Mouse (Mus musculus) kidney, adult 2 months (tissue): ENCODE measurements around the gene Acsf2. TPM values are rescaled to one million over a fixed set of nuclear protein-coding genes. Genes with fewer than 3 reads are reported as not detected.

Experiments
- DNase-seq: peaks from one replicate; pipeline ENCODE4 v3.0.0; 2021
- H3K27ac ChIP-seq: fragments of 200-500 bp; 2 replicates; pipeline ENCODE4 v1.5.1; 2012; ENCODE audit warnings: low read depth, low read length, control low read depth, inconsistent platforms; ENCODE audit not compliant: insufficient read depth
- H3K27me3 ChIP-seq: fragments of 200-500 bp; replicated peaks from 2 replicates; pipeline ENCODE4 v1.6.1; 2012; ENCODE audit warnings: mild to moderate bottlenecking, moderate library complexity, low read length, inconsistent platforms; ENCODE audit not compliant: control insufficient read depth, insufficient read depth
- H3K36me3 ChIP-seq: fragments of 200-500 bp; 2 replicates; pipeline ENCODE4 v1.6.1; 2012; ENCODE audit warnings: mild to moderate bottlenecking, moderate library complexity, low read length, inconsistent platforms; ENCODE audit not compliant: control insufficient read depth, insufficient read depth
- H3K4me1 ChIP-seq: fragments of 200-500 bp; 2 replicates; pipeline ENCODE4 v1.6.1; 2011; ENCODE audit warnings: low read length; ENCODE audit not compliant: control insufficient read depth, insufficient read depth
- H3K4me3 ChIP-seq: fragments of 200-500 bp; 2 replicates; pipeline ENCODE4 v1.5.1; 2011; ENCODE audit warnings: mild to moderate bottlenecking, low read depth, low read length, control low read depth; ENCODE audit not compliant: insufficient read depth
- CTCF ChIP-seq: fragments of 200-500 bp; conservative IDR thresholded peaks from 2 replicates; pipeline ENCODE4 v1.5.1; 2011; ENCODE audit warnings: low read depth, mild to moderate bottlenecking, control low read depth, low read length, moderate library complexity, mixed read lengths; ENCODE audit not compliant: insufficient read depth, insufficient read length
- POLR2A ChIP-seq: fragments of 200-500 bp; IDR thresholded peaks from one replicate; pipeline ENCODE4 v1.6.1; 2011; ENCODE audit warnings: low read depth, low read length, control low read depth
- WGBS: fragments of 180-500 bp; shearing (Covaris S2); methylation state at CpG from one replicate; pipeline ENCODE4 v1.1.7; 2018; 5-methylcytosine and 5-hydroxymethylcytosine counted together
- polyA plus RNA-seq: library from polyadenylated mRNA; depleted of rRNA; stranded (reverse); fragments of >200 nt; gene quantifications from 2 replicates; pipeline ENCODE4 v1.2.3, GENCODE M21; 2012

The Acsf2 gene
- polyA plus RNA-seq, 1 experiment = 36.2 TPM

DNA sequence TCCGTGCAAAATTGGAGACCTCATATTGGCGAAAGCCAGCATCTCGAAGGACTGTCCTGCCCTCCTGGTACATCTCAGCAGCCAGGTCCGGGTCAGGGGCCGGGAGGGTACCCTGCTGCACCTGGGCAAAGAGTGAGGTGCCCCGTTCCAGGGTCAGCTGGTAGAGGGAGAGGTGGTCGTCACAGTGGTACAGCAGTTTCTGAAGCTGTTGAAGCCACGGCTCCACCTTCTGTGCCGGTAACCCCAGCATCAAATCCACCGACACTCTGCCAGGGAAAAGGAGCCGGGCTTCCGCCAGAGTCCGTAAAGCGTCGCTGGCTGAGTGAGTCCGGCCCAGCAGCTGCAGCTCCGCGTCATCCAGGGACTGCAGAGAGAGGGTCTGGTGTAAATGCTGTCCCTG is 57.2 kb downstream of the Acsf2 start:
- no peaks in the 10 kb centered on the region for H3K27me3 ChIP-seq
- no peak overlapping the region for H3K27ac ChIP-seq
- no peak for TF ChIP-seq POLR2A
- TF ChIP-seq CTCF = no peak
- no peaks in the 10 kb centered on the region for H3K4me1 ChIP-seq
- WGBS = 66% methylated on average over 18 of the region's 18 CpGs
- DNase-seq = no peak
- no peak overlapping the region for H3K4me3 ChIP-seq
- H3K36me3 ChIP-seq = no peaks in the 10 kb centered on the region

DNA sequence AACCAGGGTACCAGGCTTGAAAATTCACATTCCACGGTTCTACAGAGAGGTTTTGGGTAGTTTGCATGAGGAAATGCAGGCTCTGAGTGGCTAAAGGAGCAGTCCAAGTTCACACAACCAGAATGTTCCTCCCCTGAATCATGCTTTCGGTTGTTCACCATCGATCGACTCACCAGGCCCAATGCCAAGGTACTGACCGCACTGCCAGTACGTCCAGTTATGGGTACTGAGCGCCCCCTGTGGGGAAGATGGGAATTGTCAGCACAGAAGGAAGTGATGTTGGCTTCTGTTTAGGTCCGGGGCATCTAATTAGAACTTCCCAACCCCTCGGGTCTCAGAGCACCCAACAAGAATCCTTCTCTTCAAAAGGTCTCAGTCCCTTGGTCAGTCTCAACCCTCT is 57.7 kb downstream of the Acsf2 start:
- Histone ChIP-seq H3K27me3 (no peaks in the 10 kb centered on the region), H3K4me1 (no peaks in the 10 kb centered on the region), H3K36me3 (no peaks in the 10 kb centered on the region), H3K27ac (no peak overlapping the region), H3K4me3 (no peak overlapping the region)
- WGBS = 7% methylated on average over 9 of the region's 9 CpGs
- DNase-seq = peak; percentile 96
- TF ChIP-seq POLR2A = no peak
- TF ChIP-seq CTCF = peak; percentile 99

- Histone ChIP-seq H3K4me3 (no peak overlapping the region), H3K27ac (no peak overlapping the region), H3K36me3 (no peaks in the 10 kb centered on the region), H3K4me1 (no peaks in the 10 kb centered on the region), H3K27me3 (no peaks in the 10 kb centered on the region)
- TF ChIP-seq CTCF = no peak
- no peak for TF ChIP-seq POLR2A
- WGBS = 87% methylated on average over 12 of the region's 12 CpGs
- DNase-seq = no peak
These were observed 58.3 kb downstream of the Acsf2 start for GRCm38 (mm10) chr11:94543344-94543743.

GRCm38 (mm10) chr11:94542400-94542799 is 59.3 kb downstream of the Acsf2 start:
- no peaks in the 10 kb centered on the region for H3K27me3 ChIP-seq
- H3K27ac ChIP-seq = no peak overlapping the region
- no peak for TF ChIP-seq POLR2A
- no peak for TF ChIP-seq CTCF
- no peaks in the 10 kb centered on the region for H3K4me1 ChIP-seq
- DNase-seq = no peak
- 93% methylated on average over 4 of the region's 4 CpGs for WGBS
- H3K36me3 ChIP-seq = no peaks in the 10 kb centered on the region
- no peak overlapping the region for H3K4me3 ChIP-seq

GRCm38 (mm10) chr11:94539761-94540160 is 61.9 kb downstream of the Acsf2 start:
- Histone ChIP-seq H3K36me3 (no peaks in the 10 kb centered on the region), H3K4me1 (no peaks in the 10 kb centered on the region), H3K27ac (no peak overlapping the region), H3K27me3 (no peaks in the 10 kb centered on the region), H3K4me3 (no peak overlapping the region)
- TF ChIP-seq POLR2A (no peak), CTCF (no peak)
- WGBS = 87% methylated on average over 7 of the region's 7 CpGs
- no peak for DNase-seq

DNA sequence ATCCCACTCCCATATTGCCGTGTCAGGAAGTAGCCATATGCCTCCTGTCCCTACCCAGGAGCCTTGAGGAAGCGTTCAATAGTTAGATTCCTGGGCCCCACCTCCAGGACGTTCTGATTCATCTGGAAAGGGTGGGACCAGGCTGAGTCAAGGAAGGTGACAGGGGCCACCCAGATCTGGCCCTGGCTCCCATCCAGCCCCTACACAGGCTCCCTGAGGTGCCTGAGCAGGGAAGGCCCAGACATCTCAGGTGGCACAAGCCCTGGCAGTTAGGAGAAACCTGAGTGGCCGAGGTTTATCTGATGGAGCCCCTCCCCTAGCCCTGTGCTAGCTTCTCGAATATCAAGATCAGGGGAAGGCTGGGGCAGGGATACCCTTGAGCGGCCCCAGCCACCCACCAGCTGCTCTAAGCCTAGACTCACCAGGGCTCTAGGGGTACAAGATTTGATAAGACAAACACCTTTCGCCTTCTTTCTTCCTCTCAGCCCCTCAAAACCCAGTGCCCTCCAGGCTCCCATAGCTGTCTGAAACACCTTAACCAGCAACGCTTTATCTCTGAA is 62.9 kb downstream of the Acsf2 start:
- Histone ChIP-seq H3K4me1 (no peaks in the 10 kb centered on the region), H3K4me3 (no peak overlapping the region), H3K27ac (no peak overlapping the region), H3K36me3 (no peaks in the 10 kb centered on the region), H3K27me3 (no peaks in the 10 kb centered on the region)
- 74% methylated on average over 8 of the region's 8 CpGs for WGBS
- no peak for DNase-seq
- no peak for TF ChIP-seq POLR2A
- no peak for TF ChIP-seq CTCF

GRCm38 (mm10) chr11:94533171-94533570 is 68.5 kb downstream of the Acsf2 start:
- Histone ChIP-seq H3K4me1 (no peaks in the 10 kb centered on the region), H3K27ac (no peak overlapping the region), H3K27me3 (no peaks in the 10 kb centered on the region), H3K36me3 (no peaks in the 10 kb centered on the region), H3K4me3 (no peak overlapping the region)
- TF ChIP-seq POLR2A (no peak), CTCF (no peak)
- WGBS = 82% methylated on average over 8 of the region's 8 CpGs
- DNase-seq = no peak
